Mouse (Mus musculus) lung, postnatal 14 days (tissue): ENCODE measurements around the gene C2.

Experiments
- DNase-seq: peaks from one replicate; pipeline ENCODE4 v3.0.0; 2021

The C2 gene

GRCm38 (mm10) chr17:34813747-34814146, 84.3 kb downstream of the C2 start:
- peak; percentile 37 for DNase-seq
